Mouse (Mus musculus) megakaryocyte, adult 5-6 weeks (primary cell): ENCODE data around the gene Slc4a1. TPM values are rescaled to one million over a fixed set of nuclear protein-coding genes. Genes with fewer than 3 reads are reported as not detected.
"Not testable (repeated sequence)": the region's sequence is repeated elsewhere in the genome, so short reads cannot be mapped to it uniquely, and the experiment has no call there.

ENCODE experiments used
- ATAC-seq: 2 replicates; pipeline ENCODE4 v1.8.0; 2016; ENCODE audit warnings: mild to moderate bottlenecking, inconsistent platforms; ENCODE audit not compliant: poor library complexity, severe bottlenecking
- total RNA-seq, 2 experiments: library from RNA; stranded (forward) in 1 of 2; stranded (reverse) in 1 of 2; fragments of 153-499, 151-499 nt in 1 of 2; fragments of 221-1000, 200-1000 nt in 1 of 2; gene quantifications; 2 replicates each; pipeline versions ENCODE4 v1.2.3 to v1.2.4; 2015 to 2017

The Slc4a1 gene
- total RNA-seq (2015) (3.3 and 8.2 TPM in 2 replicates), total RNA-seq (2017) (3.3 and 7.2 TPM in 2 replicates)

GRCm38 (mm10) chr11:102366103-102366502, at the start of gene Slc4a1:
Gene Slc4a1, minus strand, starts transcription at chr11:102366203.
- not testable (repeated sequence) for ATAC-seq

GRCm38 (mm10) chr11:102415034-102415802, 49.2 kb upstream of the Slc4a1 start:
- no peak for ATAC-seq

- ATAC-seq: no peak
Measured at GRCm38 (mm10) chr11:102413059-102413458, 47.1 kb upstream of the Slc4a1 start.

GRCm38 (mm10) chr11:102411704-102412103, 45.7 kb upstream of the Slc4a1 start:
- ATAC-seq: peak; percentile 48

- ATAC-seq: no peak
Measured at GRCm38 (mm10) chr11:102411061-102411460, 45.1 kb upstream of the Slc4a1 start.

- ATAC-seq: not testable (repeated sequence)
Measured at GRCm38 (mm10) chr11:102410345-102410744, 44.3 kb upstream of the Slc4a1 start.

GRCm38 (mm10) chr11:102409795-102410330, 43.9 kb upstream of the Slc4a1 start:
- ATAC-seq: no peak

- no peak for ATAC-seq
Measured at GRCm38 (mm10) chr11:102408888-102409794, 43.1 kb upstream of the Slc4a1 start.

- ATAC-seq: peak; percentile 81
Measured at GRCm38 (mm10) chr11:102408344-102408876, 42.4 kb upstream of the Slc4a1 start.

GRCm38 (mm10) chr11:102407834-102408215, 41.8 kb upstream of the Slc4a1 start, which contains the start of gene Slc25a39:
Gene Slc25a39, minus strand, starts transcription at chr11:102407946.
- peak; percentile 11; the same call in 1 of the 2 replicates for ATAC-seq

GRCm38 (mm10) chr11:102406900-102407833, 41.2 kb upstream of the Slc4a1 start:
- peak; percentile 76 for ATAC-seq

GRCm38 (mm10) chr11:102406401-102406800, 40.4 kb upstream of the Slc4a1 start:
- ATAC-seq: no peak

GRCm38 (mm10) chr11:102405544-102406285, 39.7 kb upstream of the Slc4a1 start:
- no peak for ATAC-seq

- no peak for ATAC-seq
Measured at GRCm38 (mm10) chr11:102404161-102405010, 38.4 kb upstream of the Slc4a1 start.

- no peak for ATAC-seq
Measured at GRCm38 (mm10) chr11:102403657-102404056, 37.7 kb upstream of the Slc4a1 start.

- ATAC-seq: no peak
Measured at GRCm38 (mm10) chr11:102401898-102402500, 36.0 kb upstream of the Slc4a1 start.

GRCm38 (mm10) chr11:102400513-102401084, 34.6 kb upstream of the Slc4a1 start:
- no peak for ATAC-seq
